Mouse (Mus musculus): ENCODE measurements around the gene Oaz2. TPM values are rescaled to one million over a fixed set of nuclear protein-coding genes. Genes with fewer than 3 reads are reported as not detected.

The Oaz2 gene
- polyA plus RNA-seq, 1 experiment from 2014 or later = 208 TPM

DNA sequence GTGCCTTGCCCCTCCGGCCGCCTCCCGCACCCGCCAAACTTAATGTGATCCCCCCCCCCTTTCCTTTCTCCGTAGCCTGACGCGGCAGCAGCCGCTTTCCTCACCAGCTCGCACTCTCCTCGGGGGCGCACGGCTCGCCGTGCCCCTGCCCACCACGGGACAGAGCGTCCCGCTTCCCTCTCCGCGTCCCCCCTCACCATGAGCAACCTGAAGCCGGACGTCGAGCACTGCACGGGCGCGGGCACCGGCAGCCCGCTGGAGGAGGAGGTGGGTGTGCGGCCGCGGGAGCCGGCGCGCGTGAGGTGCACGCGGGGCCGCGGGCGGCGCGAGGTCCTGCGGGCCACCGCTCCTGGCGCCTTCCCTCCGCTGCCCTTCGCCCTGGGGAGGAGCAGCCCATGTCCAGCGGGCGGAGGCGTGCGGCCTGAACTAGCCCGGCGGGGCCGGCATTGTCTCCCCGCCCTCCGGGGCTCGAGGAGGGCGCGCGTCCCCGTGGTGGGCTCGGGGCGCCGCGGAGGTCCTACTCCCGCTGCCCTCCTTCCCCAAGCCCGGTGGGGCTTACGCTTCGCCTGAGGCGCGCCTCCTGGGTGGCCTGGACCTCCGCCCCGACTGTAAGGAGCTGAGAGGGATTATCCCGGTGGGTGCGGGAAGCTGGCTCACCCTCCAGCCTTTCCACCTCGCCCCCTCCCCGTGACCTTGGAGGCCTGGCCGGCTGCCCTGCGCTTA is 37.0 kb upstream of the Oaz2 start:
- H3K4me2 ChIP-seq (ENCODE audit: low read depth, low read length, severe bottlenecking) = peak overlapping the region; percentile 100
- H3K9me3 ChIP-seq (ENCODE audit: control insufficient read depth, low read length) = no peaks in the 10 kb centered on the region
- H3K9ac ChIP-seq (ENCODE audit: low read length) = peak overlapping the region; percentile 68
- no peak overlapping the region for H3K27ac ChIP-seq (ENCODE audit: low read depth, low read length)
- WGBS = 1% methylated on average over 63 of the region's 78 CpGs
- H3K36me3 ChIP-seq (ENCODE audit: control insufficient read depth, insufficient read depth, low read length) = no peaks in the 10 kb centered on the region
- peak; percentile 83 for DNase-seq (ENCODE audit: low spot score)
- peaks cover 15% of the 10 kb centered on the region for H3K4me1 ChIP-seq (replicated peaks; ENCODE audit: control insufficient read depth, insufficient read depth, low read length)
- peak; percentile 74 for ATAC-seq (replicated peaks; ENCODE audit: low FRiP score)
- H3K27me3 ChIP-seq (ENCODE audit: control insufficient read depth, insufficient read depth, low read length) = peaks cover 31% of the 10 kb centered on the region
- H3K4me3 ChIP-seq (ENCODE audit: low read depth, low read length) = peak overlapping the region; percentile 60

DNA sequence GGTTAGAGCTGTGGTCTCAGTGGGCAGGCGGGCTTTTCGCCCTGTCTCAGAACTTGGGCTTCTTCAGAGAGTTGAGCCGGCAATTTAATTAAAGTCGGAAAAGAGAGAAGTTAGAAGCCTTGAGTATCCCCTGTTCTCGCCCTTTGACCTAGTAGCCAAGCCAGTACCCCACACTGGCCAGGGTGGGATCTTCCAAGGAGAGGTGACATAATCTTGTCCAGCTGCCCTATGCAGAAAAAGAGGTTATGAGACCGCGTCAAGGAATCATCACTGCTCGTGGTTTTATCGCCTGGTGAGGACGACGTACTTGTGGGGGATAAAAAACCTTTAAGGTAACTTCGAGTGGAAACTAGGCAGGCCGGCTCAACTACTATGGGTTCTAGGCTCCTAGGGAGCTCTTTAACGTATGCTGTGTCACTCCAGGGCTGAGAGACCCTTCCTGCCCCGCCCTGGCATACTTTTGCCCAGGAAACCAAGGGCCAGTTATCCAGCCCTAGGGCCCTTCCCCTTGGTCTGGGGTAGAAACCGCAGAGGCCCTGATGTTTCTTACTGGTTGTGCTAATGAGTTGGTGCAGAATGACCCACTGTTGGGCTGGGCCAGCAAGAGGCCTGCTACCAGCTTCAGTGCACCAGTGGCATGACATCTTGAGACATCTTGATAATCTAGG is 36.3 kb upstream of the Oaz2 start:
- H3K27ac ChIP-seq (ENCODE audit: low read depth, low read length) = no peak overlapping the region
- no peaks in the 10 kb centered on the region for H3K36me3 ChIP-seq (ENCODE audit: control insufficient read depth, insufficient read depth, low read length)
- peaks cover 15% of the 10 kb centered on the region for H3K4me1 ChIP-seq (replicated peaks; ENCODE audit: control insufficient read depth, insufficient read depth, low read length)
- WGBS = 8% methylated on average over 16 of the region's 16 CpGs
- ATAC-seq (replicated peaks; ENCODE audit: low FRiP score) (no peak), DNase-seq (ENCODE audit: low spot score) (no peak)
- H3K9ac ChIP-seq (ENCODE audit: low read length) = peak overlapping the region; percentile 68
- H3K9me3 ChIP-seq (ENCODE audit: control insufficient read depth, low read length) = no peaks in the 10 kb centered on the region
- H3K4me2 ChIP-seq (ENCODE audit: low read depth, low read length, severe bottlenecking) = peak overlapping the region; percentile 100
- peaks cover 31% of the 10 kb centered on the region for H3K27me3 ChIP-seq (ENCODE audit: control insufficient read depth, insufficient read depth, low read length)
- peak overlapping the region; percentile 60 for H3K4me3 ChIP-seq (ENCODE audit: low read depth, low read length)

DNA sequence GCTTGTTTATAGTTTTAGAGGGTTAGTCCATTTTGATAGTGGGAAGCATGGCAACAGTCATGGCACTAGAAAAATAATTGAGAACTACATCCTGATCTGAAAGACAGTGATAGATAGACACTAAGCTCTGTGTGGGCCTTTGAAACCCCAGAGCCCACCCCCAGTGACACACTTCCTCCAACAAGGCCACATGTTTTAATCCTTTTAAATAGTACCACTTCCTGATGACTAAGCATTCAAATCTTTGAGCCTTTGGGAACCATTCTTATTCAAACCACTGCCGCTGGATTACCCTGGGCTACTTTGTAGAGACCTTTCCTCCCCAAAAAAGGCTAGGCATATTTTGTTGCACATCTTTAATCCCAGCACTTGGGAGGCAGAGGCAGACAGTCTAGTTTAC is 32.0 kb upstream of the Oaz2 start:
- H3K4me3 ChIP-seq (ENCODE audit: low read depth, low read length) = no peak overlapping the region

DNA sequence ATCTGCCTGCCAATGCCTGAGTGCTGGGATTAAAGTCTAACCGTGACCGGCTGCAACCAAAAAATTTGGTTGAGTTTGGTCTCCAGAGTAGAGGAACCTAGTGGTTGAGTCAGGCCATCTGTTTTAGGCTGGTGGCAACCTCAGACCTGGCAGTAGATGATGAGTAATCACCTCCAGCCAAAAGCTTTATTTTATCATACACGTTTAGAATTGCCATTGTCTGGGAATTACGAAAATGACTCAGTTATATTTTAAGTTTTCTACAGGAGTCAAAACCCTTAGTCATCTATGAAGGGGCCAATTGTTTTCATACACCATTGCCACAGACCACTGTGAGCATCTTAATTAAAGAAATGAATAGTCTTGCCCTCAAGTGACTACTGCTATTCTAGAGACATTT is 30.9 kb upstream of the Oaz2 start:
- H3K4me1 ChIP-seq (replicated peaks; ENCODE audit: control insufficient read depth, insufficient read depth, low read length) = peaks cover 8% of the 10 kb centered on the region

More for the DNA sequence above, 32.0 kb upstream of the Oaz2 start:
- DNase-seq (ENCODE audit: low spot score) = no peak
- WGBS = 57% methylated on average over 1 of the region's 1 CpGs
- Histone ChIP-seq H3K27ac (ENCODE audit: low read depth, low read length) (no peak overlapping the region), H3K4me1 (replicated peaks; ENCODE audit: control insufficient read depth, insufficient read depth, low read length) (peaks cover 10% of the 10 kb centered on the region), H3K9me3 (ENCODE audit: control insufficient read depth, low read length) (no peaks in the 10 kb centered on the region), H3K27me3 (ENCODE audit: control insufficient read depth, insufficient read depth, low read length) (peaks cover 14% of the 10 kb centered on the region), H3K36me3 (ENCODE audit: control insufficient read depth, insufficient read depth, low read length) (no peaks in the 10 kb centered on the region), H3K4me2 (ENCODE audit: low read depth, low read length, severe bottlenecking) (no peak overlapping the region), H3K9ac (ENCODE audit: low read length) (no peak overlapping the region)
- ATAC-seq (replicated peaks; ENCODE audit: low FRiP score) = no peak

DNA sequence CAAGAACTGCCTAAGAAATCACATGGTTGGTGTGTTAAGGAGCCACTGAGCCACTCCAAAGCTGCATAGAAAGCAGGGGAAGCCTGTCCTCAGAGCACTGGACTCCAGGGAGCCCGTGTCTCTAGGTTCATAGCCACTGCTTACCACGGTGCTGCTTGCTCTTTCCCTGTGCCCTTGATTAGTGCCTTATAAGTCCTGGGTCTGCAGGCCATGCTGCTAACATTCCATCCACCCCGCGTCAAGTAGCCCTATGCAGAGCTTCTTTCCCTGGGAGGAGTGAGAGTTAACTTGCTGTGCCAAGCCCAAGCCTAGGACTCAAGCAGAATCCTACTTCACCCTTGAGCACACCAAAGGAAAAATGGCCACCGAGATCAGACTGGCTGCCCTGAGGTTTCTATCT is 28.7 kb upstream of the Oaz2 start:
- peaks cover 8% of the 10 kb centered on the region for H3K4me1 ChIP-seq (replicated peaks; ENCODE audit: control insufficient read depth, insufficient read depth, low read length)
- no peak overlapping the region for H3K9ac ChIP-seq (ENCODE audit: low read length)
- H3K4me3 ChIP-seq (ENCODE audit: low read depth, low read length) = no peak overlapping the region
- H3K9me3 ChIP-seq (ENCODE audit: control insufficient read depth, low read length) = no peaks in the 10 kb centered on the region
- H3K36me3 ChIP-seq (ENCODE audit: control insufficient read depth, insufficient read depth, low read length) = no peaks in the 10 kb centered on the region
- WGBS = 60% methylated on average over 5 of the region's 5 CpGs
- no peaks in the 10 kb centered on the region for H3K27me3 ChIP-seq (ENCODE audit: control insufficient read depth, insufficient read depth, low read length)
- H3K4me2 ChIP-seq (ENCODE audit: low read depth, low read length, severe bottlenecking) = no peak overlapping the region
- no peak for DNase-seq (ENCODE audit: low spot score)
- H3K27ac ChIP-seq (ENCODE audit: low read depth, low read length) = no peak overlapping the region
- no peak for ATAC-seq (replicated peaks; ENCODE audit: low FRiP score)

More for the DNA sequence above, 30.9 kb upstream of the Oaz2 start:
- H3K36me3 ChIP-seq (ENCODE audit: control insufficient read depth, insufficient read depth, low read length) = no peaks in the 10 kb centered on the region
- ATAC-seq (replicated peaks; ENCODE audit: low FRiP score) = no peak
- H3K9me3 ChIP-seq (ENCODE audit: control insufficient read depth, low read length) = no peaks in the 10 kb centered on the region
- no peak overlapping the region for H3K27ac ChIP-seq (ENCODE audit: low read depth, low read length)
- peaks cover 3% of the 10 kb centered on the region for H3K27me3 ChIP-seq (ENCODE audit: control insufficient read depth, insufficient read depth, low read length)
- no peak overlapping the region for H3K4me2 ChIP-seq (ENCODE audit: low read depth, low read length, severe bottlenecking)
- no peak for DNase-seq (ENCODE audit: low spot score)
- WGBS = 85% methylated on average over 4 of the region's 4 CpGs
- no peak overlapping the region for H3K9ac ChIP-seq (ENCODE audit: low read length)
- no peak overlapping the region for H3K4me3 ChIP-seq (ENCODE audit: low read depth, low read length)

DNA sequence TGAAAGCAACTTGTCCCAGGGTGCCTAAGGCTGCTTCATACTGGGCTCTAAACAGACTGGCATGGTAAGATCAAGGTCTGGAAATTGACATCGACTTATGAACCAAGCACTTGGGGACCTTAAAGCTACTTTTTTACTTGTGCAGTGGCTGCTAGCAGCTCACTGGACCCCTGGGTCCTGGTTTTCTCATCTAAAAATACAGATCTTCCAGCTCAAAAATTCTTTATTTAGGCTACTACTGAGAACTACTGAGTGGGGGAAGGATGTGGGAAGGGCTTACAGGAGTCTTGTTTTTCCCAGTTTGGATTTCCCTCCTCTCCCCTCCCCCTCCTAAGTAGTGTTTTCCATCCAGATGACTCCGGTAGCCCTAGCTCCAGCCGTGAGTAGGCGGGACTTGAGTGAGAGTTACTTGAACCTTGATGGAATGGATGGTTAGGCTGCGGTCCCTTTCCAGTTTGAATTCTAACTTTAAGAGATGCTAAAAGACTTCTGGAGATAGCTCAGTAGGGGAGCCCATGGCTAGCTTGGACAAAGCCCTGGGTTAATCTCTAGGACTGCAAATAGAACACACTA is 26.9 kb upstream of the Oaz2 start:
- Histone ChIP-seq H3K4me3 (ENCODE audit: low read depth, low read length) (no peak overlapping the region), H3K4me1 (replicated peaks; ENCODE audit: control insufficient read depth, insufficient read depth, low read length) (peaks cover 8% of the 10 kb centered on the region), H3K9ac (ENCODE audit: low read length) (no peak overlapping the region), H3K4me2 (ENCODE audit: low read depth, low read length, severe bottlenecking) (no peak overlapping the region), H3K27me3 (ENCODE audit: control insufficient read depth, insufficient read depth, low read length) (no peaks in the 10 kb centered on the region), H3K9me3 (ENCODE audit: control insufficient read depth, low read length) (no peaks in the 10 kb centered on the region), H3K36me3 (ENCODE audit: control insufficient read depth, insufficient read depth, low read length) (no peaks in the 10 kb centered on the region), H3K27ac (ENCODE audit: low read depth, low read length) (no peak overlapping the region)
- ATAC-seq (replicated peaks; ENCODE audit: low FRiP score) (no peak), DNase-seq (ENCODE audit: low spot score) (no peak)
- 6% methylated on average over 5 of the region's 5 CpGs for WGBS

DNA sequence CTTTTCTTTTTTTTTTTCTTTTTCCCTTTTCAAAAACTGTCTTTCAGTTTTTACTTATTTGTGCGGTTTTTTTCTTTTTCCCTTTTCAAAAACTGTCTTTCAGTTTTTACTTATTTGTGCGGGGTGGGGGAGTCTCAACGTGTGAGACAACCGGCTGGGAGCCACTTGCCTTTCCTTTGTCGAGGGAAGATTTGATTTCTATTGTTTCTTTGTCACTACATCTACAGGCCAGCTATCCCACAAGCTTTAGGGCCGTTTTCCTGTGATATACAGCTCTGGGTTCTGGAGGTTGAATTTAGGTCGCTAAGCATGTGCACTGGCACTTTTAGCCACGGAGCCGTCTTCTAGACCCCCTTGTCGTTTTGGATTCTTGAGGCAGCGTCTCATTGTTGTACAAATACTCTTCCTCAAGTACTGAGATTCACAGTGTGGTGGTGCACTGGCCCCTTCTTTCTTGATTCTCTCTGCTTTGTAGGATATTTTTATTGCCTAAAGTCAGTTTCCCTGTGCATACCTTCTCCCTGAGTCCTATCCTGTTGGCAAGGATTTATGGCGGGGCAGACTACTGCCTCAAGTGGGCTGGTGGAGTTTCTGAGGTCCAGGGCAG is 26.3 kb upstream of the Oaz2 start:
- 8% methylated on average over 12 of the region's 12 CpGs for WGBS
- no peaks in the 10 kb centered on the region for H3K27me3 ChIP-seq (ENCODE audit: control insufficient read depth, insufficient read depth, low read length)
- H3K4me2 ChIP-seq (ENCODE audit: low read depth, low read length, severe bottlenecking) = no peak overlapping the region
- ATAC-seq (replicated peaks; ENCODE audit: low FRiP score) (no peak), DNase-seq (ENCODE audit: low spot score) (no peak)
- H3K36me3 ChIP-seq (ENCODE audit: control insufficient read depth, insufficient read depth, low read length) = no peaks in the 10 kb centered on the region
- no peak overlapping the region for H3K9ac ChIP-seq (ENCODE audit: low read length)
- no peak overlapping the region for H3K27ac ChIP-seq (ENCODE audit: low read depth, low read length)
- H3K4me1 ChIP-seq (replicated peaks; ENCODE audit: control insufficient read depth, insufficient read depth, low read length) = peaks cover 8% of the 10 kb centered on the region
- no peaks in the 10 kb centered on the region for H3K9me3 ChIP-seq (ENCODE audit: control insufficient read depth, low read length)
- H3K4me3 ChIP-seq (ENCODE audit: low read depth, low read length) = no peak overlapping the region

DNA sequence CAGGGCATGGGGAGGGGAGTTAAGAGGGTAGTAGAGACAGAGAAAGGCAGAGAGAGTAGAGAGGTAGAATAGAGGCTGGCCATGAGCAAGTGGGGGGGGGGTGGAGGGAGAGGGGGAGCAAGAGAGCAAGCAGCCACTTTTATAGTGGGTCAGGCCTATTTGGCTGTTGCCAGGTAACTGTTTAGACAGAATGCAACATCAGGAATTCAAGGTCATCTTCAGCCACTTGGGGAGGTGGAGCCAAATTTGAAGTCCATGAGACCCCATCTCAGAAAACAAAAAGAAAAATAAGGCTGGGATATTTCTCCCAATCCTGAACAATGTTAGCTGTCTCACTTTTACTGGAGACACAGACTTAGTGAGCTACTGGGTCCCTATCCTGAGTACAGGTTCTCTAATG is 25.3 kb upstream of the Oaz2 start:
- Histone ChIP-seq H3K36me3 (ENCODE audit: control insufficient read depth, insufficient read depth, low read length) (no peaks in the 10 kb centered on the region), H3K4me3 (ENCODE audit: low read depth, low read length) (no peak overlapping the region), H3K4me2 (ENCODE audit: low read depth, low read length, severe bottlenecking) (no peak overlapping the region), H3K4me1 (replicated peaks; ENCODE audit: control insufficient read depth, insufficient read depth, low read length) (peaks cover 8% of the 10 kb centered on the region), H3K9ac (ENCODE audit: low read length) (no peak overlapping the region), H3K27ac (ENCODE audit: low read depth, low read length) (no peak overlapping the region), H3K27me3 (ENCODE audit: control insufficient read depth, insufficient read depth, low read length) (no peaks in the 10 kb centered on the region), H3K9me3 (ENCODE audit: control insufficient read depth, low read length) (no peaks in the 10 kb centered on the region)
- ATAC-seq (replicated peaks; ENCODE audit: low FRiP score) (no peak), DNase-seq (ENCODE audit: low spot score) (no peak)

Data from forebrain, embryonic 11.5 days (tissue).